Mouse (Mus musculus): ENCODE data around the gene Palm3.
"Not testable (repeated sequence)": the region's sequence is repeated elsewhere in the genome, so short reads cannot be mapped to it uniquely, and the experiment has no call there.

Gene Palm3

DNA sequence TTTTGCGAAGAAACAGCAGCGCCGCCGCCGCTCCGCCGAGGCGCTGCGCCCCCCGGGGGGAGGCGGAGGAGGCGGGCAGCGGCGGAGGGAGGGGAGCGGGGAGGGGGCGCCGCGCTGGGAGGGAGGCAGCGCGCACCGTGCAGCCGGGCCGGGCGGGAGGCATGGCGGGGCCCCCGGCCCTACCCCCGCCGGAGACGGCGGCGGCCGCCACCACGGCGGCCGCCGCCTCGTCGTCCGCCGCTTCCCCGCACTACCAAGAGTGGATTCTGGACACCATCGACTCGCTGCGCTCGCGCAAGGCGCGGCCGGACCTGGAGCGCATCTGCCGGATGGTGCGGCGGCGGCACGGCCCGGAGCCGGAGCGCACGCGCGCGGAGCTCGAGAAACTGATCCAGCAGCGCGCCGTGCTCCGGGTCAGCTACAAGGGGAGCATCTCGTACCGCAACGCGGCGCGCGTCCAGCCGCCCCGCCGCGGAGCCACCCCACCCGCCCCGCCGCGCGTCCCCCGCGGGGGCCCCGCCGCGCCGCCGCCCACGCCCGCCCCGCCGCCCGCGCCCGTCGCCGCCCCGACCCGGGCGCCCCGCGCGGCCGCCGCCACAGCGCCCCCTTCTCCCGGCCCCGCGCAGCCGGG lies 23.6 kb upstream of the Palm3 start, which contains the start of gene Samd1:
Gene Samd1 (plus strand): TSS at position 162 of the 631 bp plus-strand sequence.
- peak; percentile 52 for DNase-seq (ENCODE audit: low read depth, low spot score)

DNA sequence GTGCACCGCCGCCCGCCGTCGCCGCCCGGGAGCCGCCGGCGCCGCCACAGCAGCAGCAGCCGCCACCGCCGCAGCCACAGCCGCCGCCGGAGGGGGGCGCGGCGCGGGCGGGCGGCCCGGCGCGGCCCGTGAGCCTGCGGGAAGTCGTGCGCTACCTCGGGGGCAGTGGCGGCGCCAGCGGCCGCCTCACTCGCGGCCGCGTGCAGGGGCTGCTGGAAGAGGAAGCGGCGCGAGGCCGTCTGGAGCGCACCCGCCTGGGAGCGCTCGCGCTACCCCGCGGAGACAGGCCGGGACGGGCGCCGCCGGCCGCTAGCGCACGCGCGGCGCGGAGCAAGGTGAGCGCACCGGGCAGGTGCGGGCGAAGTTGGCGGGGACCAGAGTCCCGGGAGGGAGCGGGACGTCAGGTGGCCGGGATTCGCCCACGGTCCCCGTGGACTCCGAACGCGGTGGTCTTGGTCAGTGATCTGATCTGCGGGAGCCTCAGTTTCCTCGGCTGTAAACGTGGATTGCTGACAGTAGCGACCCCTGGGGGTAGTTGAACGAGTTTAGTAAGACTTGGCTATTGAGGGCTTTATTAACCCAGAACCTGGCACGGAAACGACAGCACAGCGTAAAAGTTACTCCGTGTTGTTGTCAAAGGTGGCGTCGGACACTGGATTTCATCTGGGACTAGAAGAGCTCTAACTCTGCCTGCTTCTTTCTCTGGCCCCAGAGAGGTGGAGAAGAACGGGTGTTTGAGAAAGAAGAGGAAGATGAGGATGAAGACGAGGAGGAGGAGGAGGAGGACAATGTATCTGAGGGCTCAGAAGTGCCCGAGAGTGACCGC lies 22.8 kb upstream of the Palm3 start:
- DNase-seq (ENCODE audit: low read depth, low spot score), result peak; percentile 72

DNA sequence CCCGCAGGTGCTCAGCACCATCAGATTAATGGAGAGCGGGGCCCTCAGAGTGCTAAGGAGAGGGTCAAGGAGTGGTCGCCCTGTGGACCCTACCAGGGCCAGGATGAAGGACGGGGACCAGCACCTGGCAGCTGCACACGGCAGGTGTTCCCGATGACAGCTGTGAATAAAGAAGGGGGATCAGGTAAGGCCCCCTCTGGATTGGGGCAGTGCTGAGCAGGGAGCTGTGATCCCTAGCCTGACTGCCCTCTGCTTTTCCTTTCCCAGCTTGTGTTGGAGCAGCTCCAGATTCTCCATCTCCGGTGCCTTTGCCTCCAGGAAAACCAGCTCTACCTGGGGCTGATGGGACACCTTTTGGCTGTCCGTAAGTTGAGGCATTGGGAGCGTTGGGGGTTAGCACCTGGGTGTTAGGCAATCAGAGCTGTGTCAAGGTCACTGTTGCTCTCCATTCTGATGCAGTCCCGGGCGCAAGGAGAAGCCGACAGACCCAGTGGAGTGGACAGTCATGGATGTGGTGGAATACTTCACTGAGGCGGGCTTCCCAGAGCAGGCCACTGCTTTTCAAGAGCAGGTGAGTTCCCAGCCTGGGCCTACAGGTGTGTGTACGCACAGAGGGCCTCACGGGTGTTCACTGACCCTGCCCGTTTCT lies 22.1 kb upstream of the Palm3 start:
- no peak for DNase-seq (ENCODE audit: low read depth, low spot score)

DNA sequence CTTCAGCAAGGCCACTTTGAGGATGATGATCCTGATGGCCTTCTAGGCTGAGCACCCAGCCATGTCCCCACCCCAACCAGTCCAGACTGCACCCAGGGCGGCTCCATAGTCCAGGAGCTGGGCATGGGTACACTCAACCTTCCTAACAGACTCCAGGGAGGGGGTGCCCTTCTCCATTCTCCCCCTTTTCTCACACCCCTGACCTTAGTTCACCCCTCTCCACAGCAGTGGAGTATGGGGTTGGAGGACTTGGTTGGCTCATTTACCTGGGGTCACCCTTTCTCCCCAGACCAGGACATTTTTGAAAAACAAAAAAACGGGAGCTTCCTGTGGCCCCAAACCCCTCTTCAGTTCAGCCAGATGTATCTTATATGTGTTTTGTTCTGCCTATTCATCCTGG lies 21.4 kb upstream of the Palm3 start:
- DNase-seq (ENCODE audit: low read depth, low spot score), result no peak

DNA sequence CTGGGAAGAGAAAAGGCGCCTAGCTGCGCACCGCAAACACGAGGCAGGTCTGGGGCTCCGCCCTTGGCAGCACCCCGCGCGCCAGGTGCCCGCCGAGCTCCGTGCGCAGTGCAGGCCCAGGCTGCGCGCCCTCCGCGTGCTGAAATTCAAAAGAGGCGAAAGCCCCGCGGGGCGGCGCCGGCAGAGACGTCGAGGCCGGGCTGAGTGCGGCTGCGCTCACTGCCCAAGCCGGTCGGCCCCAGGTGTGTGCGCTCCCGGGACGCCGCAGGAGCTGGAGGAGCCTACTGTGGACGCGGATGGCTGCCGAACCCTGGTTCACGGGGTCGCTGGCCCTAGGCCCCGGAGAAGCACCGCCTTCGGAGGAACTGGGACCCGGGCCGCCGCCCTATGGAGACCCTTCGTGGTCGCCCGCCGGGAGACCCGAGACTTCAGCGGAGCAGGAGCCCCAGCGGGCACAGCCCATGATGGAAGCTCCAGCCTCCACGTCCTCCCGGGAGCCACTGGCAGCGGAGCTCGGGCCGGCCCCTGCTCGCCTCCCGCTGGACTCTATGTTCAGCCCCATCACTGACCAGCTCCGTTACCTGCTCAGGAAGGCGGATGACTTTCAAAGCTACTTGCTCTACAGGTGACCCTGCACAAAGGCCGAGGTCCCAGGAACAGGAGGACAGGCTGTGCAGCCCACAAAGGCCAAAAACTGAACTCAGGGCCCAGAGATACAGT lies 19.8 kb upstream of the Palm3 start, which contains the start of gene 1700067K01Rik:
Gene 1700067K01Rik (plus strand): TSS at position 222 of the 720 bp plus-strand sequence.
- DNase-seq (ENCODE audit: low read depth, low spot score), result no peak

DNA sequence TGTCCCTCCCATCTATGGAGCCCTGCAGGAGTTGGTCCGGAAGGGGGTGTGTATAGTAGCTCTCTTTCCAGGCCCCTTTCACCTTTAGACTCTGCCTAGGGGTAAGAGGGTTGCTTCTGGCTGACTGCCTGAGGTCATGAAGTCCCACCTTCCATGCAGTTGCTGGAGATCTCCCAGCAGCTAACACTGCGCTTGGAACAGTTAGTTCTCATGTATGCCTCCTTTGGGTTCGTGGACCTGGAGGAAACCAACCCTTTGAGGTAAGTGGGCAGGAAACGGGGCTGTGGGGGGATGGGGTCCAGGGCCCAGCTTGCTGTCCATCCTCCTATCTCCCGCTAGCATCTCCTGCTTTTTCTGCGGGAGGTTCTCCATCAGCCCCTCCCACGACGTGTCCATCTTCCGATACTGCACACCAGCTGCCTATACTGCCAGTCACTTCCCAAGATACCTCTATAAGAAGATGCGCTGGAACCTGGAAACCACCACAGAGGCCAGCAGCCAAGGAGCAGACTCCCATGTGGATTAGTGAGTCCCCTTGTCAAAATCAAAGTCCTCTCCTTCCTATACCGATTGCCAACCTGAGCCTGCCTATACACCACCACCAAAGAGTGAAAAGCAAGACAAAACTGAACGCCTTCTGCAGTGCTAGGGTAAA lies 18.2 kb upstream of the Palm3 start:
- no peak for DNase-seq (ENCODE audit: low read depth, low spot score)

DNA sequence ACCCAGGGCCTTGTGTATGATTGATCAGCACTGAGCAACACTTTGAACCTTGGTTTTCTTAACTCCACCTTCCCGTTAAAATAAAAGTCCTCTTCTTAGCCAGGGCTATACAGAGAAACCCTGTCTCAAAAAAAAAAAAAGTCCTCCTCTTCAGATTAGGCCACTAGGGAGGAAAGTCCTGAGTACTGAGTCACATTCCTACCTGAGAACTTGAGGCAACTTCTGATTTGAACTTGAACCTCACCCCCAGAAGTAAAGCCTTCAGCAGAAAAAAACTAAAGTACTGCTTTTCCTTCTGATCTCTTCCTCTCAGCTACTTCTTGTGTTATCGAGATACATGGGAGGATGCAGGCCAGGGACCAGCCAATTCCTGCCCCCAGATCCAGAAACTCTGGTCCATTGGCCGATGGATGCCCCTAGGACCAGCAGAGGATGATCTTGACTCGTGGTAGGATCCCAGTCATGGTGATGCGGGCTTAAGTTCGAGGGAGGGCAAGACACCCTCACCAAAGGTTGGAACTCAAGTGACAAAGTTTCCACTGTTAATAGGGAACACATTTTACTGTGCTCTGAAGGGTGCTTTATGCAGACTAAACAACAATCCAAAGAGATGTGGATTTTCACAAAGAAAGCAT lies 17.5 kb upstream of the Palm3 start:
- DNase-seq (ENCODE audit: low read depth, low spot score), result no peak

DNA sequence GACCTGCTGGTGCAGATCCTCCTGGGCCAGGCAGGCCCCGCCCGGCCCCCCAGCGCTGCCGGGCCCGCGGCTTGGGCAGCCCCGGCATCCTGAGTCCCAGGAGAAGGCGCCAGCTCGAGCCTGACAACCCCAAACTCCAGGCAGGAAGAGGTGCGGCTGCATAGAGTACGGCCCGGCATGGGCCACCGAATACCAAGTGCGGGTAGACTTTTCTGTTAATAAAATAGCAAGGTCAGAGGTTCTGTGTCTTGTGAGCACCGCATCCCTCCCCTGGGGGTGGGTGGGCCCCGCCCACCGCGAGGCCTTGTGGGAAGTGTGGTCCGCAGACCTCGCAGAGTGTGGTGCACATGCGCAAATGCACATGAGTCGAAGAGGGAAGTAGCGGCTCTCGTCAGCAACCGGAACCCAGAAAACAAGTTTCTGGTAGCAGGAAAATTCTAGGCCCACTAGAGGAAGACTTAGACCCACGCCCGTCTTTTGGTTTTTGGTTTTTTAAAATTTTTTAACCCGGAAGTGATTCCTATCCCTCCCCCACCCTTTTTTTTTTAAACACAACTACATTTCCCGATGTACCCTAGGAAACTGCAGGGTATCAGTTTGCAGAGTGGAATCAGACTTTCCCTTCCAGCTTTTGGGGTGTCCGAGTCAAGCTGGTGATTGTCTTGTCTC lies 16.6 kb upstream of the Palm3 start:
- peak; percentile 95 for DNase-seq (ENCODE audit: low read depth, low spot score)

DNA sequence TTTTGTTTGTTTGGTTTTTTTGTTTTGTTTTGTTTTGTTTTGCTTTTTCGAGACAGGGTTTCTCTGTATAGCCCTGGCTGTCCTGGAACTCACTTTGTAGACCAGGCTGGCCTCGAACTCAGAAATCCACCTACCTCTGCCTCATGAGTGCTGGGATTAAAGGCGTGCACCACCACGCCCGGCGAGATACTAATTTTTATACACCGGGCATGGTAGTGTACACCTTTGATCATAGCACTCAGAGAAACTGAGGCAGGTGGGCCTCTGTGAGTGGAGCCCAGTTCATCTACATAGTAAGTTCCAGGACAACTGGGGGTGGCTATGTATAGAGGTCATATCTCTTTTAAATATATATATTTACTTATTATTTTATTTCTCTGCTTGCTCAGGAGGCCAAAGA lies 15.8 kb upstream of the Palm3 start:
- DNase-seq (ENCODE audit: low read depth, low spot score), result not testable (repeated sequence)

DNA sequence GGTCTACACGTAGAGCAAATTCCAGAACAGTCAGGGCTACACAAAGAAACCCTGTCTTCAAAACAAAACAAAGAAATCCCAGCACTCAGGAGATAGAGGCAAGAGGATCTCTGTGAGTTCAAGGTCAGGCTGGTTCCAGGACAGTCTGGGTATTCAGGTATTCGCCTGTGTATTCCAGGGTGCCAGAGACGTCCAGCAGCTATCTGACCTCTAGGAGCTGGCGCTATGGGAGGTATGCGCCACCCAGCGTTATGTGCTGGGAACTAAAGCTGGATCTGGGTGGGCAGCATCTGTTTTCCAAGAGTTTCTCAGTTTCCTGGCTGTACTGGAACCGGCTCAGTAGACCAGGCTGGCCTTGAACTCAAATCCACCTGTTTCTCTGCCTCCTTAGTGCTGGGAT lies 12.9 kb upstream of the Palm3 start:
- peak; percentile 44 for DNase-seq (ENCODE audit: low read depth, low spot score)

DNA sequence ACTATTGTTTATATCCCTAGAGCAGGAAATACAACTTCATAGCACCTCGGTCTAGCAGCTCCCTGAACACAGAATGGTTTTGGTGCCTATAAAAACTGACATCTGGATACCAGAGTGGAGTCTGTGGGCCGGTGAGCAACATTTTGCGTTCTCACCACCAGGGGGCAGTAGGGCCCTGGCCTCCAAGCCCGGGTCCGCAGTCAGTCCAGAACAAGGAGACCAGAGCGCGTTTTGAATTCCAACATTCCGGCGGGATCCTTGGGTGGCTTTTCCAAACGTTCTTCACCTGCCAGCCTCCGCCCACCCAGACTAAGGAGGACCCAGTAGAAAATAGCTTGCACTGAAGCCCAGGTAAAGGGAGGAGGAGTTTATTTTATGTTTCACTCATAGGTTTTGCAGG lies 11.4 kb upstream of the Palm3 start:
- DNase-seq (ENCODE audit: low read depth, low spot score), result peak; percentile 92

DNA sequence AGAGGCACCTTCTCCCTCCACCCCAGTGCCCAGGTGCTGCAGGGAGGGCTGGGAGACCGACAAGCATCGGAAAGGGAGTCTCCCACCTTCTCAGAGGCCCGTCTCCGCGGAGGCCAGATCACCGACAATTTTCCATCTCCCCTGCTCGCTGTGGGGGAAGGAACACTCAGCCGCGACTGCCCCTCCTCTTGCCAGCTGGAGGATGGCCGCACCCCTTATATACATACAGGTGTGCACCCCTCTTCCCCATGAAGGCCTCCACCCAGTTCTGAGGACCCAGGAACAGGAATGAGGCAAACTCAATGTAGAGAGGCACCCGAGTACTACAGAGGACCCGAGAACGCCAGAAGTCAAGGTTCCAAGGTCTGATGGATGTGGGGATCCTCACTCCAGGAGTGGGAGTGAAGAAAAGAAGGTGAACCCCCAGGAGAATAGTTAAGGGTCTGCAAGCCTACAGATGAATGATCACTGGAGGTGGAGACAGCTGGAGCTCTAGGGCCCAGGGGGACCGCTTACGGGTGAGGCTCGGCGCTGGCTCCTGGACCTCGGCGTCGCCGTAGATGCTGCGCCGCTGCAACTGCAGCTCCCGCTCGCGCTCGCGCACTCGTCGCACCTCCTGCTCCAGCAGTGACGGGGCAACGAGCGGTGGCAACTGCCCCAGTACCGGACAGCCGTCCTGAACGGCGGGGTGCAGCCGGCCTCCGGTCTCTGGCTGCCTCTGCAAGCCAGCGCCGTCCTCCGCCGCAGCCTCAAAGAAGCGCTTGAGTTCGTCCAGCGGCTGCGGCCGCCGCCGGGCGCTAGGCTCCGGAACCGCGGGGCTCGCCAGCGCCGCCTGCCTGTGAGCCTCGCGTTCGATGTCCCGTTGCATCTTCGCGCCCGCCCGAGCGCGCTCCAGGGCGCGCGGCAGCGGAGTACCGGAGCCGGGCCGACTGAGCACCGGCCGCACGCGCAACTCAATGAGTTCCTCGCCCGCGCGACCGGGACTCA lies 10.4 kb upstream of the Palm3 start:
- peak; percentile 72 for DNase-seq (ENCODE audit: low read depth, low spot score)

DNA sequence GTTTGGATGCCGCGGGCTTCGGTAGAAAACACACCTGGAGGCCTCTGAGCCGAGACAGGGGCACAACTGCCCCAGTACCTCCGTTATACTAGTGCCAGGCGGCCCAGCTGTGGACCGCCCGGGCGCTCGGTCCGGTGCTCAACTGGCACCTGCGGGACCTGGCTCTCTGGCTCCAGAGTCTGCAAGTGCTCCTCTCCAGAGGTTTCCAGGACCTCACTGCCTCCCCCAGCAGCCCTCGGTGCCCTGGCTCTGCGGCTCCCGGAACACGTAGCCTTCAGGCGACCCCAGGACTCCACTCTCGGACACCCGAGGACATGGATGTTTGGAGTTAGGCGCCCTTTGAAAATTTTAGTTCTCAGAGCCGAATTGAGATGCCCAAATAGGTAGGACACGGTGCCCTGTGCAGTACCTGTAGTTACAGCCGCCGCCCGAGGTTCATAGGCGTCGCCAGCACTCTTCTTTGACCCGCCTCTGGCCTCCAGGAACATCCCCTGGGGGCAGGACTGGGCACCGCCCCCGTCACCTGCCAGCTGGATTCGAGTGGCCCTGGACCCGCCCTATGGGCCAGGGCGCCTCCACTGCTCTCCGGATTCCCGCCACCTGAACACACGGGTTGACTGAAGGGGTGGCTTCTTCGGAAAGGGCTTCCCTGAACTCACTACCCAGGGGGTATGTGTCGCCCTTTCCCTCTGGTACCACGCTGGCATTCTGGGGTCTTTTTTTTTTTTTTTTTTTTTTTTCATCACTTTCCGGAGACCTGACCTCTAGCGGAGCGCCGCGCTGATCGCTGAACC lies 9.4 kb upstream of the Palm3 start, which contains the start of gene 2210011C24Rik:
Gene 2210011C24Rik (minus strand): TSS at position 467 of the 794 bp plus-strand sequence.
- no peak for DNase-seq (ENCODE audit: low read depth, low spot score)

DNA sequence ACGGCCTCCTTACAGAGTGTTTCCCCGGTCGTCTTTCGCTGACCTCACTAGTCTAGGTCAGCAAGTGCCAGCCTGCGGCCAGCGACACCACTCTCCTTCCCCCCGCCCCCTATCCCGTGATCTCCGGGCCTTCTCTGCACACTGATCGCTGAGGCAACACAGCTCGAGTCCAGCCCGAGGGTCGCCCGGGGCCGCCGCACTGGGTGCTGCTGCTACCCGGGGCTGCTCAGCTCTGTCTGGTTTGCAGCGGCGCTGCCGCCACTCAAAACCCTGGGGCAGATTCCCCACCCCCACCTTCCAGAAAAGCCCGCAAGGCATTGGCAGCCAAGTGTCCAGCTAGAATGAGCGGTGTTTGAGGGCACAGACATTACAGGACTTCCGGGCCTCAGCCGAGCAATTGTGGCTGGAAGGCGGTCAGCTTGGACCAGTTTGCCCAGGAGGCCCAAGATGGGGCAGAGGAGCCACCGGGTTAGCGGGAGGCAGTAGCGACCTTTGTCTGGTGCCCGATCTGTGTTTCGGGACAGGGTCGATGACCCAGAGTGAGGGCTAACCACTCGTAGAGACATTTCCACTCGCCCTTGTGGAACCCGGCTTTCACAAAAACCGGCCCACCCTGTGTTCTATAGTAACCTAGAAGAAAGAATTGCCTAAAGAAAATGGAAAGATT lies 8.6 kb upstream of the Palm3 start:
- DNase-seq (ENCODE audit: low read depth, low spot score), result no peak

DNA sequence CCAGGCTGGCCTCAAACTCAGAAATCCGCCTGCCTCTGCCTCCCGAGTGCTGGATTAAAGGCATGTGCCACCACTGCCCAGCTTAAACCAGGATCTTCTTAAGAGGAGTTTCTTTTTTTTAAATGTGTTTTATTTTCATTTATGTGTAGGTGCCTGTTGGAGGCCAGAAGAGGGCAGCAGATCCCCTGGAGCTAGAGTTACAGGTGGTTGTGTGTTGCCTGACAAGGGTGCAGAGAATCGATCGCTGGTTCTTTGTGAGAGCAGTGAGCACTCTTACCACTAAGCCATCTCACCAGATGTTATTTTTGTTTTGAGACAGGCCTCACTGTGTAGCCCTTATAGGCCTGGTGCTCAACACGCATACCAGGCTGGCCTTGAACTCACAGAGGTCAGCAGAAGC lies 5.4 kb upstream of the Palm3 start:
- no peak for DNase-seq (ENCODE audit: low read depth, low spot score)

DNA sequence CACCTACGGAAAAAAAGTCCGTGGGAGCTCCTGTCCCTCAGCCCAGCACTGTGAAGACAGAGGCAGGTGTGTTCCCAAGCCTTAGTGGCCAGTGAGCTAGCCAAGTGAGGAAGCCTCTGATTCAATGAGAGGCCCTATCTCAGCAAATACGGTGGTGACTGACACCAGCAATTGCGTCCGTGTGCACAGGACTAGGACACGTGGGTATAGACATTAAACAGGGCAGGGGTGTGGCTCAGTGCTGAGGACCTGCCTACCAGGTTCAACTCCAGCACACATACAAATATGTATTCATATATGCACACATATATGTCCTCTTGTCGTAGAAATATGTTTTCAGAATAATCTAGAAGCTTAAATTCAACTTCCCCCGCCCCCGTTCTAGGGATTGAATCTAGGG lies 1.5 kb upstream of the Palm3 start:
- no peak for DNase-seq (ENCODE audit: low read depth, low spot score)

DNA sequence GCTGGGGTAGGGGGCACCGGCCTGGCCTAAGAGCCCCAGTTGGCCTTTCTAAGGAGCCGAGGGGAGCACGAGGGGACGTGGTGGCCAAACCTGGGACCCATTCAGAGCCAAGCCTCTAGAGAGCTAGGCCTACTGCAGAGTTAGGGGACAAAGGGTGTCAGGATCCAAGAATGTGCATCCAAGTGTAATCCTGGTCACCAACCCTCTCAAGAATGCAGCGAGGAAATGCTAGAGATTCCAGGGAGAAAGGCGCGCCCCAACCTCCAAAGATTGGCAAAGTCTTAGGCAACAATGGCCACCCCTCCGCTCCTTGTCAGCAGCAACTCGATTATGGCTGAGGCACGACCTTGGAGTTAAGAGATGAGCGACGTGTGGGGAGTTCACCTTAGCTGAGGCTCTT lies 298 bp downstream of the Palm3 start:
- no peak for DNase-seq (ENCODE audit: low read depth, low spot score)

DNA sequence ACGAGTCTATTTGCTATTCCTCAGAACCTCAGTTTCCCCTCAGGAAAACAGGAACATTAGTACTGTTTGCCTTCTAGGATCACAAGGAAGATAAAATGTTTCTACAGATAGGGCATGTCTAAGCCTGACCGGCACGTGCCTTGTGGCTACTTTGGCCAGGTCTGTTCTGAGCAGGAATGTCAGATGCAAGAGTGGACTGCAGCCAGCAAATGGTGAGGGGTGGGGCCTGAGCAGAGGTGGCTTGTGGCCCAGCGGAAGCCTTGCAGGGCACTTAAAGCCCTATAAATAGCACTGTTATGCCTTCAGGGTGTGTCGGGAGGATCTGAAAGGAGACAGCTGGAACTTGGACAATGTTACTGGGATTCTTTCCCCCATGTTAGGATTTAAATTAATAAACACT lies 1.8 kb downstream of the Palm3 start:
- DNase-seq (ENCODE audit: low read depth, low spot score), result no peak
